Mouse (Mus musculus) CH12.LX (cell line): ENCODE data around the gene Sfswap. TPM values are rescaled to one million over a fixed set of nuclear protein-coding genes. Genes with fewer than 3 reads are reported as not detected.

Experiments
- DNase-seq: peaks from one replicate; pipeline ENCODE4 v3.0.0-alpha.2; 2013; ENCODE audit errors: extremely low read depth
- H3K27ac ChIP-seq: 2 replicates; pipeline ENCODE4 v1.5.1; 2012; ENCODE audit warnings: low read depth, mild to moderate bottlenecking, control low read depth, moderate library complexity; ENCODE audit not compliant: insufficient read depth
- H3K27me3 ChIP-seq: replicated peaks from 2 replicates; pipeline ENCODE3; 2012; ENCODE audit warnings: inconsistent platforms
- H3K36me3 ChIP-seq, 2 experiments: replicated peaks in 1 of 2; 2 replicates each; pipeline versions ENCODE3 to v1.6.1; 2012; ENCODE audit warnings: inconsistent platforms in 1 of 2, low read length in 1 of 2, mild to moderate bottlenecking in 1 of 2, mixed read lengths in 1 of 2, moderate library complexity in 1 of 2; ENCODE audit not compliant: control insufficient read depth in 1 of 2, insufficient read depth in 1 of 2
- H3K4me1 ChIP-seq, 2 experiments: 2 replicates each; pipeline ENCODE4 v1.6.1; 2012; ENCODE audit warnings: inconsistent platforms in 1 of 2, moderate library complexity in 1 of 2; ENCODE audit not compliant: insufficient read depth in 2 of 2, control insufficient read depth in 1 of 2
- H3K4me2 ChIP-seq: 2 replicates; pipeline ENCODE4 v1.6.1; 2012; ENCODE audit warnings: low read depth, mild to moderate bottlenecking, control low read depth; ENCODE audit not compliant: poor library complexity, insufficient read depth, severe bottlenecking
- H3K4me3 ChIP-seq, 3 experiments: fragments of 150-350 bp in 1 of 3; sonication (generic) in 1 of 3; replicated peaks in 1 of 3; 2 replicates each; pipeline versions ENCODE3 to v1.5.1; 2011 to 2012; ENCODE audit warnings: low read depth in 2 of 3, low read length in 2 of 3, mild to moderate bottlenecking in 2 of 3, moderate library complexity in 2 of 3, control low read depth in 1 of 3, improper control_type of control experiment in 1 of 3, inconsistent platforms in 1 of 3, mixed read lengths in 1 of 3; ENCODE audit not compliant: poor library complexity in 1 of 3
- H3K79me2 ChIP-seq: replicated peaks from 2 replicates; pipeline ENCODE4 v1.6.1; 2012; ENCODE audit warnings: mild to moderate bottlenecking, moderate library complexity; ENCODE audit not compliant: control insufficient read depth, poor library complexity, insufficient read depth, severe bottlenecking; ENCODE audit errors: extremely low read depth
- H3K9ac ChIP-seq: 2 replicates; pipeline ENCODE4 v1.6.1; 2012; ENCODE audit warnings: low read depth, mild to moderate bottlenecking, control low read depth, moderate library complexity; ENCODE audit not compliant: insufficient read depth
- H3K9me3 ChIP-seq: replicated peaks from 2 replicates; pipeline ENCODE3; 2012; ENCODE audit warnings: low read length, inconsistent platforms, mixed read lengths
- BHLHE40 ChIP-seq: IDR thresholded peaks from 2 replicates; pipeline ENCODE4 v1.6.1; 2011; ENCODE audit warnings: mild to moderate bottlenecking, low read depth, low read length, improper control_type of control experiment
- CHD1 ChIP-seq: IDR thresholded peaks from 2 replicates; pipeline ENCODE4 v1.6.1; 2012; ENCODE audit warnings: low read depth, low read length, improper control_type of control experiment, inconsistent platforms
- CTCF ChIP-seq, 2 experiments: IDR thresholded peaks in 1 of 2; conservative IDR thresholded peaks in 1 of 2; 2 replicates each; pipeline ENCODE4 v1.5.1; 2011 to 2012; ENCODE audit warnings: low read depth in 2 of 2, low read length in 2 of 2, improper control_type of control experiment in 1 of 2, inconsistent platforms in 1 of 2, mild to moderate bottlenecking in 1 of 2, moderate library complexity in 1 of 2
- E2F4 ChIP-seq: IDR thresholded peaks from 2 replicates; pipeline ENCODE4 v1.6.1; 2011; ENCODE audit warnings: low read depth, low read length, improper control_type of control experiment; ENCODE audit not compliant: insufficient replicate concordance
- ELF1 ChIP-seq: IDR thresholded peaks from 2 replicates; pipeline ENCODE4 v1.6.1; 2014; ENCODE audit warnings: low read depth, mild to moderate bottlenecking, inconsistent platforms, low read length, improper control_type of control experiment
- ETS1 ChIP-seq: conservative IDR thresholded peaks from 2 replicates; pipeline ENCODE4 v1.6.1; 2012; ENCODE audit warnings: low read depth, mild to moderate bottlenecking, inconsistent platforms, low read length, improper control_type of control experiment, moderate library complexity
- GABPA ChIP-seq: IDR thresholded peaks from 2 replicates; pipeline ENCODE4 v1.6.1; 2012; ENCODE audit warnings: low read depth, low read length, improper control_type of control experiment, inconsistent platforms; ENCODE audit not compliant: insufficient replicate concordance
- HCFC1 ChIP-seq: IDR thresholded peaks from 2 replicates; pipeline ENCODE4 v1.6.1; 2012; ENCODE audit warnings: low read depth, mild to moderate bottlenecking, inconsistent platforms, low read length, improper control_type of control experiment
- JUN ChIP-seq: IDR thresholded peaks from 2 replicates; pipeline ENCODE4 v1.6.1; 2011; ENCODE audit warnings: low read depth, mild to moderate bottlenecking, low read length, improper control_type of control experiment, moderate library complexity; ENCODE audit not compliant: insufficient read depth
- JUND ChIP-seq: conservative IDR thresholded peaks from 2 replicates; pipeline ENCODE4 v1.6.1; 2011; ENCODE audit warnings: low read depth, low read length, improper control_type of control experiment
- MAZ ChIP-seq: IDR thresholded peaks from 2 replicates; pipeline ENCODE4 v1.6.1; 2012; ENCODE audit warnings: low read depth, mild to moderate bottlenecking, inconsistent platforms, low read length, improper control_type of control experiment, moderate library complexity
- MEF2A ChIP-seq: IDR thresholded peaks from 2 replicates; pipeline ENCODE4 v1.6.1; 2014; ENCODE audit warnings: low read depth, mild to moderate bottlenecking, inconsistent platforms, low read length, improper control_type of control experiment, borderline replicate concordance
- NELFE ChIP-seq: IDR thresholded peaks from 2 replicates; pipeline ENCODE4 v1.6.1; 2011; ENCODE audit warnings: low read depth, low read length, improper control_type of control experiment
- NRF1 ChIP-seq: IDR thresholded peaks from 2 replicates; pipeline ENCODE4 v1.6.1; 2014; ENCODE audit warnings: low read depth, mild to moderate bottlenecking, inconsistent platforms, low read length, improper control_type of control experiment, moderate library complexity
- PAX5 ChIP-seq: IDR thresholded peaks from 2 replicates; pipeline ENCODE4 v1.6.1; 2012; ENCODE audit warnings: low read length, inconsistent platforms, mixed read lengths
- POLR2AphosphoS2 ChIP-seq: IDR thresholded peaks from 2 replicates; pipeline ENCODE4 v1.6.1; 2011; ENCODE audit warnings: low read depth, low read length, improper control_type of control experiment
- RAD21 ChIP-seq: IDR thresholded peaks from 2 replicates; pipeline ENCODE4 v1.6.1; 2011; ENCODE audit warnings: low read depth, mild to moderate bottlenecking, low read length, improper control_type of control experiment, moderate library complexity
- RCOR1 ChIP-seq: conservative IDR thresholded peaks from 2 replicates; pipeline ENCODE4 v1.6.1; 2012; ENCODE audit warnings: low read depth, mild to moderate bottlenecking, inconsistent platforms, low read length, improper control_type of control experiment
- SIN3A ChIP-seq: IDR thresholded peaks from 2 replicates; pipeline ENCODE4 v1.6.1; 2012; ENCODE audit warnings: low read length, improper control_type of control experiment, inconsistent platforms
- SMC3 ChIP-seq: IDR thresholded peaks from 2 replicates; pipeline ENCODE4 v1.6.1; 2011; ENCODE audit warnings: low read depth, low read length, improper control_type of control experiment
- ZMIZ1 ChIP-seq: IDR thresholded peaks from 2 replicates; pipeline ENCODE4 v1.6.1; 2012; ENCODE audit warnings: low read depth, mild to moderate bottlenecking, inconsistent platforms, low read length, improper control_type of control experiment
- ZNF384 ChIP-seq: IDR thresholded peaks from 2 replicates; pipeline ENCODE4 v1.6.1; 2012; ENCODE audit warnings: low read depth, low read length, improper control_type of control experiment, inconsistent platforms
- dilution Hi-C: fragments of 300-500 bp; cut with MboI; formaldehyde crosslinking; loops from 2 replicates; pipeline ENCODE4 v1.14.3; 2020; ENCODE audit warnings: low sequenced_read_pairs; ENCODE audit not compliant: extremely low pct_unique_long_range_greater_than_20kb, extremely low pct_ligation_motif_present
- in situ Hi-C: fragments of 300-500 bp; cut with MboI; formaldehyde crosslinking; loops from 3 replicates; pipeline ENCODE4 v1.14.3; 2019; ENCODE audit warnings: low sequenced_read_pairs, low pct_ligation_motif_present, low pct_unique_long_range_greater_than_20kb, mixed read lengths
- polyA plus RNA-seq: library from polyadenylated mRNA; unstranded; fragments of >175 nt; gene quantifications from 2 replicates; pipeline ENCODE4 v1.2.1, GENCODE M21; 2012; ENCODE audit warnings: low read depth; ENCODE audit not compliant: insufficient read length
- total RNA-seq, 2 experiments: library from RNA; depleted of rRNA; stranded (reverse); fragments of 300-350 nt in 1 of 2; fragments of >200 nt in 1 of 2; gene quantifications; 2 replicates each; pipeline ENCODE4 v1.2.3; 2012 to 2014

Gene Sfswap
- total and polyA plus RNA-seq, 3 experiments = 24.9 to 70.4 (median 36.0) TPM

GRCm38 (mm10) chr5:129456579-129457140 is 44.4 kb upstream of the Sfswap start:
- in situ Hi-C loops = no loop called here
- dilution Hi-C loops = no loop called here
- peaks cover 31% of the 10 kb centered on the region for H3K27me3 ChIP-seq
- H3K4me1 ChIP-seq = no peaks in the 10 kb centered on the region; a peak in 1 of 4 replicates
- H3K27ac ChIP-seq = no peak overlapping the region
- H3K79me2 ChIP-seq = no peaks in the 10 kb centered on the region
- H3K9ac ChIP-seq = no peak overlapping the region
- no peaks in the 10 kb centered on the region for H3K36me3 ChIP-seq
- DNase-seq = peak; percentile 21
- H3K4me2 ChIP-seq = no peak overlapping the region
- no peak overlapping the region for H3K4me3 ChIP-seq
- peaks cover 2% of the 10 kb centered on the region for H3K9me3 ChIP-seq
- TF ChIP-seq NRF1 = no peak
- 0 out of 2 replicates have a peak, but pooled peaks have one; percentile 3 for TF ChIP-seq SMC3
- TF ChIP-seq RAD21 = peak; percentile 6; the same call in 1 of the 2 replicates
- 0 out of 2 replicates have a peak, but pooled peaks have one; percentile 13 for TF ChIP-seq BHLHE40
- TF ChIP-seq HCFC1 = no peak
- no peak for TF ChIP-seq SIN3A
- TF ChIP-seq MEF2A = peak; percentile 51; the same call in 1 of the 2 replicates
- TF ChIP-seq ETS1 = peak; percentile 34; the same call in 1 of the 2 replicates
- TF ChIP-seq CTCF (conservative IDR thresholded peaks at IDR 0.05 in 1 of 2, IDR thresholded peaks at IDR 0.05 in 1 of 2; ENCODE audit: low read depth in 2 of 2, low read length in 2 of 2) = peak in 1 of 2 experiments; percentile 32; a peak in 2 of 4 replicates
- TF ChIP-seq POLR2AphosphoS2 = no peak

GRCm38 (mm10) chr5:129458109-129458508 is 42.9 kb upstream of the Sfswap start:
- Histone ChIP-seq H3K36me3 (no peaks in the 10 kb centered on the region), H3K4me2 (no peak overlapping the region), H3K9me3 (peaks cover 4% of the 10 kb centered on the region), H3K27me3 (peaks cover 36% of the 10 kb centered on the region), H3K4me1 (no peaks in the 10 kb centered on the region; a peak in 1 of 4 replicates), H3K27ac (no peak overlapping the region), H3K9ac (no peak overlapping the region), H3K79me2 (no peaks in the 10 kb centered on the region), H3K4me3 (no peak overlapping the region)
- no peak for DNase-seq
- in situ Hi-C loops = no loop called here
- dilution Hi-C loops = no loop called here
- TF ChIP-seq CTCF (conservative IDR thresholded peaks at IDR 0.05 in 1 of 2, IDR thresholded peaks at IDR 0.05 in 1 of 2; ENCODE audit: low read depth in 2 of 2, low read length in 2 of 2) (no peak), JUND (no peak), RAD21 (no peak), PAX5 (no peak), SMC3 (no peak), RCOR1 (no peak)

- TF ChIP-seq RCOR1 (no peak), MAZ (no peak), JUN (no peak), CHD1 (no peak), GABPA (no peak), ELF1 (no peak), BHLHE40 (no peak), NELFE (no peak), HCFC1 (no peak), ZNF384 (no peak), ZMIZ1 (no peak), E2F4 (no peak), ETS1 (no peak)
- in situ Hi-C loops (no loop called here), dilution Hi-C loops (no loop called here)
Observed at GRCm38 (mm10) chr5:129458541-129458940, 42.5 kb upstream of the Sfswap start.

More at GRCm38 (mm10) chr5:129458541-129458940, 42.5 kb upstream of the Sfswap start:
- peaks cover 4% of the 10 kb centered on the region for H3K9me3 ChIP-seq
- H3K4me2 ChIP-seq = no peak overlapping the region
- DNase-seq = no peak
- H3K36me3 ChIP-seq = no peaks in the 10 kb centered on the region
- no peaks in the 10 kb centered on the region for H3K79me2 ChIP-seq
- no peak overlapping the region for H3K27ac ChIP-seq
- no peaks in the 10 kb centered on the region; a peak in 1 of 4 replicates for H3K4me1 ChIP-seq
- H3K9ac ChIP-seq = no peak overlapping the region
- peaks cover 38% of the 10 kb centered on the region for H3K27me3 ChIP-seq
- no peak overlapping the region for H3K4me3 ChIP-seq
